Mouse (Mus musculus): Measurements from ENCODE around the gene Col18a1.

DNA sequence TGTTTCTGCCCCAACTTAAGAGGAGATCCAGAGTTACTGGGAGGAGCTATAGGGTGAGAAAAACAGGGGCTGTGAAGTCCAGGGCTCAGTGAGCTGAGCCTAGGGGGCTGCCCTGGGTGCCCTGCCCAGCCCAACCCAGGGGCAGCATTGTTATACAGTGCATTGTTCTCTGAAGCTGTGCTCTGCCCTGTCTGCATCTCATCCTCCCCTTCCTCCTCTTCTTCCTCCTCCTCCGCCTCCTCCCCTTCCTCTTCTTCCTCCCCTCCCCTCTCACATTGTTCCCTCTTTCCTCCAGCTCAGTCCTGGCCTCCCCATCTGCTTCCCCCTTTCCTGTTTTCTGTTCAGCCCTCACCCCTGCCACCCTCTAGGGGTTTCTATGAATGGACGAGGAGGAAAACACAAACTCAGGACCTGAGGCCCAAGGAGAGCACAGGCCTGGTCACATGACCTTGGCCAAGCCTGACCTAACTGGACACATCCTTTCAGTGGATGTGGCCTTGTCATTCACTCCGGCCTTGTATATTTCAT, 16.5 kb upstream of the Col18a1 start:
- TF ChIP-seq CTCF (IDR thresholded peaks at IDR 0.05; ENCODE audit: control insufficient read depth, insufficient read depth, low read length) (no peak), POLR2A (IDR thresholded peaks at IDR 0.05; ENCODE audit: borderline replicate concordance, control insufficient read depth, low read depth, low read length) (no peak)

Measured in bone marrow, adult 2 months (tissue).